Mouse (Mus musculus) kidney, embryonic 14.5 days (tissue): ENCODE measurements at regions not wholly inside any gene's neighbourhood (a gene's known extent, or its start where the extent isn't known, plus 50 kb on each side); places are given as distances from the start of the nearest gene placed in this dataset.
A peak's percentile ranks its signal among the peaks of the same experiment; 100 is the strongest.

Experiments
- ATAC-seq: fragments of 200-750 bp; cut with Nextera tagmentation; 2 replicates; pipeline ENCODE4 v1.8.0; 2017; ENCODE audit warnings: moderate number of reproducible peaks, mild to moderate bottlenecking, moderate TSS enrichment, moderate library complexity; ENCODE audit not compliant: low FRiP score, low TSS enrichment
- H3K27ac ChIP-seq: fragments of 300-500 bp; sonication (generic); 2 replicates; pipeline ENCODE4 v1.5.1; 2014; ENCODE audit warnings: low read depth, mild to moderate bottlenecking, low read length, moderate library complexity, mixed read lengths
- H3K27me3 ChIP-seq: fragments of 300-500 bp; sonication (generic); 2 replicates; pipeline ENCODE4 v1.6.1; 2014; ENCODE audit warnings: mild to moderate bottlenecking, low read length; ENCODE audit not compliant: control insufficient read depth, insufficient read depth
- H3K36me3 ChIP-seq: fragments of 300-500 bp; sonication (generic); 2 replicates; pipeline ENCODE4 v1.6.1; 2014; ENCODE audit warnings: low read length, mixed read lengths; ENCODE audit not compliant: control insufficient read depth, insufficient read depth
- H3K4me1 ChIP-seq: fragments of 300-500 bp; sonication (generic); 2 replicates; pipeline ENCODE4 v1.6.1; 2014; ENCODE audit warnings: low read length, mixed read lengths; ENCODE audit not compliant: control insufficient read depth, insufficient read depth
- H3K4me2 ChIP-seq: fragments of 300-500 bp; sonication (generic); replicated peaks from 2 replicates; pipeline ENCODE4 v1.6.1; 2014; ENCODE audit warnings: low read depth, mild to moderate bottlenecking, low read length
- H3K4me3 ChIP-seq: fragments of 300-500 bp; sonication (generic); 2 replicates; pipeline ENCODE4 v1.5.1; 2014; ENCODE audit warnings: mild to moderate bottlenecking, low read length
- H3K9ac ChIP-seq: fragments of 300-500 bp; sonication (generic); 2 replicates; pipeline ENCODE4 v1.6.1; 2014; ENCODE audit warnings: low read depth, mild to moderate bottlenecking, low read length, moderate library complexity
- H3K9me3 ChIP-seq: fragments of 300-500 bp; sonication (generic); 2 replicates; pipeline ENCODE4 v1.6.1; 2016; ENCODE audit warnings: low read length; ENCODE audit not compliant: control insufficient read depth
- WGBS: fragments of 180-500 bp; shearing (Covaris S2); extraction: QIAGEN DNeasy Blood & Tissue Kit; methylation state at CpG from one replicate; pipeline ENCODE4 v1.1.7; 2014; 5-methylcytosine and 5-hydroxymethylcytosine counted together

GRCm38 (mm10) chr8:116167874-116168273 is 336.9 kb upstream of the Dynlrb2 start:
- H3K36me3 ChIP-seq, result no peaks in the 10 kb centered on the region
- WGBS, result 59% methylated on average over 4 of the region's 4 CpGs
- H3K4me2 ChIP-seq, result no peak overlapping the region
- no peaks in the 10 kb centered on the region for H3K9me3 ChIP-seq
- no peak overlapping the region for H3K4me3 ChIP-seq
- H3K9ac ChIP-seq, result no peak overlapping the region
- no peaks in the 10 kb centered on the region for H3K4me1 ChIP-seq
- ATAC-seq, result no peak
- H3K27me3 ChIP-seq, result no peaks in the 10 kb centered on the region
- no peak overlapping the region for H3K27ac ChIP-seq

- Histone ChIP-seq H3K9me3 (no peaks in the 10 kb centered on the region), H3K4me2 (no peak overlapping the region), H3K9ac (no peak overlapping the region), H3K27ac (no peak overlapping the region), H3K4me3 (no peak overlapping the region), H3K4me1 (no peaks in the 10 kb centered on the region), H3K36me3 (no peaks in the 10 kb centered on the region), H3K27me3 (no peaks in the 10 kb centered on the region)
- no peak for ATAC-seq
- WGBS, result 19% methylated on average over 8 of the region's 8 CpGs
Measured at GRCm38 (mm10) chr8:116164989-116165299, 339.8 kb upstream of the Dynlrb2 start.

GRCm38 (mm10) chr8:116164190-116164988 is 340.4 kb upstream of the Dynlrb2 start:
- Histone ChIP-seq H3K27me3 (no peaks in the 10 kb centered on the region), H3K9ac (no peak overlapping the region), H3K9me3 (no peaks in the 10 kb centered on the region), H3K4me1 (no peaks in the 10 kb centered on the region), H3K27ac (no peak overlapping the region), H3K36me3 (no peaks in the 10 kb centered on the region), H3K4me2 (no peak overlapping the region), H3K4me3 (no peak overlapping the region)
- ATAC-seq, result no peak
- 31% methylated on average over 5 of the region's 5 CpGs for WGBS

GRCm38 (mm10) chr8:116160932-116161331 is 343.8 kb upstream of the Dynlrb2 start:
- WGBS, result 54% methylated on average over 5 of the region's 5 CpGs
- Histone ChIP-seq H3K27ac (no peak overlapping the region), H3K4me1 (no peaks in the 10 kb centered on the region), H3K36me3 (no peaks in the 10 kb centered on the region), H3K4me2 (no peak overlapping the region), H3K27me3 (no peaks in the 10 kb centered on the region), H3K9ac (no peak overlapping the region), H3K4me3 (no peak overlapping the region), H3K9me3 (no peaks in the 10 kb centered on the region)
- no peak for ATAC-seq

GRCm38 (mm10) chr8:116143687-116144573 is 360.8 kb upstream of the Dynlrb2 start:
- Histone ChIP-seq H3K9me3 (no peaks in the 10 kb centered on the region), H3K4me3 (no peak overlapping the region), H3K36me3 (no peaks in the 10 kb centered on the region), H3K27ac (no peak overlapping the region), H3K9ac (no peak overlapping the region), H3K4me1 (no peaks in the 10 kb centered on the region), H3K27me3 (no peaks in the 10 kb centered on the region), H3K4me2 (no peak overlapping the region)
- ATAC-seq, result 0 out of 2 replicates have a peak, but pooled peaks have one; percentile 49
- WGBS, result 56% methylated on average over 13 of the region's 13 CpGs

- Histone ChIP-seq H3K36me3 (no peaks in the 10 kb centered on the region), H3K27ac (no peak overlapping the region), H3K4me3 (no peak overlapping the region), H3K4me2 (no peak overlapping the region), H3K4me1 (no peaks in the 10 kb centered on the region), H3K27me3 (no peaks in the 10 kb centered on the region), H3K9me3 (no peaks in the 10 kb centered on the region), H3K9ac (no peak overlapping the region)
- ATAC-seq, result no peak
- WGBS, result 80% methylated on average over 5 of the region's 5 CpGs
Measured at GRCm38 (mm10) chr8:116141363-116141762, 363.4 kb upstream of the Dynlrb2 start.

- Histone ChIP-seq H3K4me3 (no peak overlapping the region), H3K27me3 (no peaks in the 10 kb centered on the region), H3K36me3 (no peaks in the 10 kb centered on the region), H3K27ac (no peak overlapping the region), H3K9ac (no peak overlapping the region), H3K9me3 (no peaks in the 10 kb centered on the region), H3K4me2 (no peak overlapping the region), H3K4me1 (no peaks in the 10 kb centered on the region)
- no peak for ATAC-seq
- 88% methylated on average over 1 of the region's 1 CpGs for WGBS
Measured at GRCm38 (mm10) chr8:116139934-116140333, 364.8 kb upstream of the Dynlrb2 start.

GRCm38 (mm10) chr8:116137765-116138164 is 367.0 kb upstream of the Dynlrb2 start:
- Histone ChIP-seq H3K9me3 (no peaks in the 10 kb centered on the region), H3K36me3 (no peaks in the 10 kb centered on the region), H3K27me3 (no peaks in the 10 kb centered on the region), H3K9ac (no peak overlapping the region), H3K27ac (no peak overlapping the region), H3K4me2 (no peak overlapping the region), H3K4me3 (no peak overlapping the region), H3K4me1 (no peaks in the 10 kb centered on the region)
- ATAC-seq, result no peak
- 68% methylated on average over 2 of the region's 2 CpGs for WGBS

GRCm38 (mm10) chr8:116133503-116133902 is 371.3 kb upstream of the Dynlrb2 start:
- Histone ChIP-seq H3K9ac (no peak overlapping the region), H3K4me1 (no peaks in the 10 kb centered on the region), H3K27me3 (no peaks in the 10 kb centered on the region), H3K27ac (no peak overlapping the region), H3K36me3 (no peaks in the 10 kb centered on the region), H3K4me2 (no peak overlapping the region), H3K4me3 (no peak overlapping the region), H3K9me3 (no peaks in the 10 kb centered on the region)
- ATAC-seq, result no peak
- WGBS, result 74% methylated on average over 2 of the region's 2 CpGs
